Mouse (Mus musculus) embryonic facial prominence, embryonic 13.5 days (tissue): Measurements from ENCODE around the gene Mamstr. TPM values are rescaled to one million over a fixed set of nuclear protein-coding genes. Genes with fewer than 3 reads are reported as not detected.

Experiments used
- ATAC-seq: fragments of 200-750 bp; cut with Nextera tagmentation; 2 replicates; pipeline ENCODE4 v1.8.0; 2017; ENCODE audit warnings: low read depth; ENCODE audit not compliant: insufficient number of reproducible peaks, insufficient read depth, low FRiP score, low TSS enrichment
- H3K27ac ChIP-seq: fragments of 300-500 bp; sonication (generic); 2 replicates; pipeline ENCODE4 v1.5.1; 2015; ENCODE audit warnings: moderate library complexity, mild to moderate bottlenecking, inconsistent platforms
- H3K27me3 ChIP-seq: fragments of 300-500 bp; sonication (generic); 2 replicates; pipeline ENCODE4 v1.6.1; 2015; ENCODE audit warnings: mild to moderate bottlenecking, inconsistent platforms
- H3K36me3 ChIP-seq: fragments of 300-500 bp; sonication (generic); 2 replicates; pipeline ENCODE4 v1.6.1; 2015; ENCODE audit warnings: mild to moderate bottlenecking, inconsistent platforms
- H3K4me1 ChIP-seq: fragments of 300-500 bp; sonication (generic); 2 replicates; pipeline ENCODE4 v1.6.1; 2015; ENCODE audit warnings: inconsistent platforms
- H3K4me2 ChIP-seq: fragments of 300-500 bp; sonication (generic); 2 replicates; pipeline ENCODE4 v1.6.1; 2015; ENCODE audit warnings: moderate library complexity, mild to moderate bottlenecking, inconsistent platforms
- H3K4me3 ChIP-seq: fragments of 300-500 bp; sonication (generic); 2 replicates; pipeline ENCODE4 v1.5.1; 2015; ENCODE audit warnings: mild to moderate bottlenecking, inconsistent platforms
- H3K9ac ChIP-seq: fragments of 300-500 bp; sonication (generic); 2 replicates; pipeline ENCODE4 v1.6.1; 2015; ENCODE audit warnings: mild to moderate bottlenecking, inconsistent platforms
- H3K9me3 ChIP-seq: fragments of 300-500 bp; sonication (generic); 2 replicates; pipeline ENCODE4 v1.6.1; 2016; ENCODE audit warnings: inconsistent platforms
- WGBS: fragments of 180-500 bp; shearing (Covaris S2); methylation state at CpG from one replicate; pipeline ENCODE4 v1.1.7; 2015; ENCODE audit warnings: mixed read lengths; 5-methylcytosine and 5-hydroxymethylcytosine counted together
- polyA plus RNA-seq: library from polyadenylated mRNA; unstranded; fragments of >200 nt; fragmentation: Nextera tagmentation; extraction: Ambion mirVana; gene quantifications from 2 replicates; pipeline ENCODE4 v1.2.1, GENCODE M21; 2015

The Mamstr gene
- polyA plus RNA-seq, 1 experiment from 2014 or later: 5.2 TPM

DNA sequence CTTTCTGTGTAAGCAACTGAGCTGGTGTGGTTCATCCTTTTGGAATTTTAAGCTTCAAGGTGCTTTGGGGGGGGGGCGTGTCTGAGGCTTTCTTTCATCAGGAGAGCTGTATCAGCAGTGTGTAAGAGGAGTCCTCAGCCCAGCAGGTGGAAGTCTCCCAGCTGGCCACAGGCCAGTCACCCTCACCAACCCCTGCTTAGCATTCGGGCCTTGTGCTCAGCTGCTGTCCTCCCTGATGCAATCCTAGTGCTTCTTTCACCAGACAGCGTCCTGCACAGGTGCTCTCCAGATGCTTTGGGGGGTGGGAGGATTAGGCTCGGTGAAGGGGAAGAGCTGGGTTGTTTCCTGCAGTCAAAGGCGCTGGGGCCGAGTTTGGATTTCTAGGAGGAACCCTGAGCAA is 23.5 kb upstream of the Mamstr start:
- peak; percentile 28; the same call in 1 of the 2 replicates for ATAC-seq
- 15% methylated on average over 6 of the region's 6 CpGs for WGBS
- peak overlapping the region; percentile 78 for H3K27ac ChIP-seq

DNA sequence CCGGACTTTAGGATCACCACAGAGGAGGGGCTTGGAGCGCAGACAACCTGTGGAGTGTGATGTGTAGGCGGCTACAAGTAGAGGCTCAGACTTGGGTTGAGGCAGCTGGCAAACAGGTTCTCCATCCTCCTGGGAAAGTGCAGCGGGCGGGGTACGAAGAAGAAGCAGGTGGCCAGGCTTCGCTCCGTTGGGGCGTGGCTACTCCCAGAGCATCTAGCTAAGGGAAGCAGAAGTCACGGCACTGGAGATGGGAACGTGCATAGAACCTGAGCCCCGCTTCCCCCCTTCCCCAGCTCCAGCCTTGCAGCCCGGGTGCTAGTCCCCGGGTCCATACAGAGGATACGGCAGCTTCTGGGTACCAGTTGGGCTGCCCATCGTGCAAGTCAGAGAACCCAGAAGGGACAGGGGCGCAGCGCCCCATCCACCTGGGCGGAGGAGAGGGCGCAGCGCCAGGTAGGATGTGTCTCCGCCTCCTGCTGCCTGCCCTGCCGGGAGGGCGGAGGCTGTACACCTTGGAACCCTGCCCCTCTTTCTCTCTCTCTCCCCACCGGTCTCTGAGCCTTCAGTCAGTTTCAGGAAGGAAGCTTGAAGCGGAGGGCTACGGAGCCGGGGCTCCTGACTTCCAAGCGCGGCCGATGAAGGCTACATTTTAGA is 22.6 kb upstream of the Mamstr start, which contains the start of gene Fut1:
TSS of gene Fut1 (plus strand) at position 248 of the 654 bp plus-strand sequence.
- H3K4me1 ChIP-seq: peaks cover 29% of the 10 kb centered on the region
- peak within 1 kb of the TSS; percentile 78 for H3K27ac ChIP-seq
- no peaks in the 10 kb centered on the region for H3K36me3 ChIP-seq
- no peaks in the 10 kb centered on the region for H3K9me3 ChIP-seq
- H3K27me3 ChIP-seq: peaks cover 45% of the 10 kb centered on the region
- H3K9ac ChIP-seq: peak within 1 kb of the TSS; percentile 49
- H3K4me3 ChIP-seq: peak within 1 kb of the TSS; percentile 32
- peak; percentile 56; the same call in 1 of the 2 replicates for ATAC-seq
- H3K4me2 ChIP-seq: peak within 1 kb of the TSS; percentile 56
- WGBS: 4% methylated on average over 31 of the region's 31 CpGs

More for the DNA sequence above, 23.5 kb upstream of the Mamstr start:
- peaks cover 29% of the 10 kb centered on the region for H3K4me1 ChIP-seq
- no peak overlapping the region for H3K9ac ChIP-seq
- H3K36me3 ChIP-seq: no peaks in the 10 kb centered on the region
- H3K27me3 ChIP-seq: peaks cover 45% of the 10 kb centered on the region
- H3K4me2 ChIP-seq: no peak overlapping the region
- no peaks in the 10 kb centered on the region for H3K9me3 ChIP-seq
- no peak overlapping the region for H3K4me3 ChIP-seq

DNA sequence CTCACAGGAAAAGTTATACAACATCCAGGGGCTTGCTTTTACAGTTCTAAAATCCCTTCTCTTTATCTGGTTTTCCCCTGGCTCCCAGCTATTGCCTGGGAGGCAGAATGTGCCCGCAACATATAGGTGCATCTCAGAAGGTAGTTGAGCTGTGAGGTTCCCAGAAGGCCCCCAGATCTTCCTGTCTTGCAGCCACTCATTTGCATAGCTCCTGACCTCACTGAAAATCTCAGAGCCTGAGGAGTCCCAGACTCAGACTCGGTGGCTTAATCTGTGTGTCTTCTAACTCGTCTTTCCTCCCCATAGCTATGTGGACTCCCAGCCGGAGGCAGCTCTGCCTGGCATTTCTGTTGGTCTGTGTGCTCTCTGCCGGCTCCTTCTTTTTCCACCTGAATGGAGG is 21.5 kb upstream of the Mamstr start:
- H3K27ac ChIP-seq: no peak overlapping the region
- H3K9ac ChIP-seq: no peak overlapping the region
- peaks cover 45% of the 10 kb centered on the region for H3K27me3 ChIP-seq
- H3K9me3 ChIP-seq: no peaks in the 10 kb centered on the region
- H3K36me3 ChIP-seq: no peaks in the 10 kb centered on the region
- no peak for ATAC-seq
- 80% methylated on average over 5 of the region's 5 CpGs for WGBS
- H3K4me1 ChIP-seq: peaks cover 29% of the 10 kb centered on the region
- no peak overlapping the region for H3K4me3 ChIP-seq
- H3K4me2 ChIP-seq: no peak overlapping the region

DNA sequence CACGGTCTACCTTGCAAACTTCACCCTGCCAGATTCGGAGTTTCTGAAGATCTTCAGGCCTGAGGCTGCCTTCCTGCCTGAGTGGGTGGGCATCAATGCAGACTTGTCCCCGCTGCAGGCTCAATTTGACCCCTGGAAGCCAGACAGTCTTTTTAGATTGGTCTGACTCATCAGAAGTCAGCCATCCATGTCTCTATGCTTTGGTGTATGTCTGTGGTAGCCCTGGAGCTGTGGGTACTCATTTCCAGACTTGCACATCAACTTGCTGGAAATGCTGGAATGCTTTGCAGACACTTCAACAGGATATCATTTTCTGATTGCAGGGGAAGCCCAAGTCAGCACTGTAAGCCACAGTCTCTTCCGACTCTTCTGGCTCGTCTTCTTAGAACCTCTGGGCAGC is 20.2 kb upstream of the Mamstr start:
- Histone ChIP-seq H3K4me1 (peaks cover 29% of the 10 kb centered on the region), H3K27ac (no peak overlapping the region), H3K36me3 (no peaks in the 10 kb centered on the region), H3K27me3 (peaks cover 45% of the 10 kb centered on the region), H3K9me3 (no peaks in the 10 kb centered on the region), H3K4me3 (no peak overlapping the region), H3K4me2 (no peak overlapping the region), H3K9ac (no peak overlapping the region)
- 82% methylated on average over 5 of the region's 5 CpGs for WGBS
- ATAC-seq: no peak

DNA sequence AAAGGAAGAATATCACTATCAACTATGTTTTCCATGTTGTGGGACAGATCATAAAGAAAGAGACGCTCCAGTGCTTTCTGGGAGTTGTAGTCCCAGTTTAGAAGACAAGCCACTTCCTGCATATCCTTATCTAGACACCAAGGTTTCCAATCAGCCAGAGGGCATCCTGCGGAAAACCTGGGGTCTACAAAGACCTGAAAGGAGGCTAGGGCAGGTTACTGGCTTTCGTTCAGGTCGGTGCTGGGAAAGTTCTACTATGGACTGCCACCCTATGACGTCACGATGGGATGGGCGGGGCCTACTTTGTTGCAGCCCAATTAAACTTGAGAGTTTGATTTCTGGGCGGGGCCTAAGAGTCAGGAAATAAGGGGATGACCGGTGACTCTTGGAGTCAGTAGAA is 18.3 kb upstream of the Mamstr start, which contains the start of gene Izumo1:
TSS of gene Izumo1 (plus strand) at position 369 of the 400 bp plus-strand sequence.
- 29% methylated on average over 9 of the region's 9 CpGs for WGBS
- H3K4me3 ChIP-seq: no peak within 1 kb of the TSS

DNA sequence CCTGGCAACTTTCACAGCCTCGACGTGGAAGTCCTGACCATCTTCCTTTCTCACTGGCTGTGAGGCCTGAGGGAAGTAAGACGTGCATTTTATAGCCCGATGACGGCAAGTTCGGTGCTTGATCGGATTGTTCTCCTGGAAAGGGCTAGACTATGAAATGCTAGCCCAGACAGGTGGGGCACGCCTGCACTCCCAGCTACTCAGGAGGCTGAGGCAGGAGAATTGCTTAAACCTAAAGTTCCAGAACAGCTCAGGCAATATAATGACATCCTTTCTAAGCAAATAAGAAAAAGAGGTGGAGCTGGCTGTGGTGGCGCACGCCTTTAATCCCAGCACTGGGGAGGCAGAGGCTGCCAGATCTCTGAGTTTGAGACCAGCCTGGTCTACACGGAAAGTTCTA is 16.3 kb upstream of the Mamstr start:
- H3K9ac ChIP-seq: no peak overlapping the region
- peaks cover 34% of the 10 kb centered on the region for H3K27me3 ChIP-seq
- no peaks in the 10 kb centered on the region for H3K36me3 ChIP-seq
- H3K27ac ChIP-seq: no peak overlapping the region
- H3K9me3 ChIP-seq: no peaks in the 10 kb centered on the region
- no peak overlapping the region for H3K4me3 ChIP-seq
- peaks cover 5% of the 10 kb centered on the region for H3K4me1 ChIP-seq
- ATAC-seq: no peak
- 93% methylated on average over 11 of the region's 11 CpGs for WGBS
- no peak overlapping the region for H3K4me2 ChIP-seq

More for the DNA sequence above, 18.3 kb upstream of the Mamstr start, which contains the start of gene Izumo1:
- Histone ChIP-seq H3K9ac (no peak within 1 kb of the TSS), H3K4me2 (no peak within 1 kb of the TSS), H3K9me3 (no peaks in the 10 kb centered on the region), H3K4me1 (peaks cover 12% of the 10 kb centered on the region), H3K36me3 (no peaks in the 10 kb centered on the region), H3K27me3 (peaks cover 36% of the 10 kb centered on the region), H3K27ac (no peak within 1 kb of the TSS)
- ATAC-seq: no peak

DNA sequence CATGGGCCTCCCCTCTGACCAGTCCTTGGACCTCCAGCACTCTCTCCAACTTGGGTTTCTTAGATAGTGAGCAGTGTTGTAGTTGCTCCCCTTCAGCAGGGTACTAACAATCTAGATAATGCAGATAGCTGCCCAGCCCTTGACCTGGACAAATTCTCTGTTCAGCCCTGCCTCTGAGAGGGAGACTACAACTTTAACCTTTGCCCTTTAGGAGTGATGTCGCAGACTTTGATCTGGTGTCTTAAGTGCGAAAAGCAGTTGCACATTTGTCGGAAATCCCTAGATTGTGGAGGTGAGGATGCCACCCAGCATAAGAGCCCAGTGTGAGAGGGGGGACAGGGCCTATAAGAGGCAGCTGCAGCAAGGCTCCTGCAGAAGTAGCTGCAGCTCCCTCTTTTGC is 15.1 kb upstream of the Mamstr start:
- H3K4me1 ChIP-seq: peaks cover 9% of the 10 kb centered on the region
- H3K36me3 ChIP-seq: no peaks in the 10 kb centered on the region
- H3K4me2 ChIP-seq: no peak overlapping the region
- no peak overlapping the region for H3K27ac ChIP-seq
- WGBS: 82% methylated on average over 3 of the region's 3 CpGs
- no peaks in the 10 kb centered on the region for H3K9me3 ChIP-seq
- no peak for ATAC-seq
- H3K9ac ChIP-seq: no peak overlapping the region
- H3K27me3 ChIP-seq: peaks cover 29% of the 10 kb centered on the region
- no peak overlapping the region for H3K4me3 ChIP-seq

DNA sequence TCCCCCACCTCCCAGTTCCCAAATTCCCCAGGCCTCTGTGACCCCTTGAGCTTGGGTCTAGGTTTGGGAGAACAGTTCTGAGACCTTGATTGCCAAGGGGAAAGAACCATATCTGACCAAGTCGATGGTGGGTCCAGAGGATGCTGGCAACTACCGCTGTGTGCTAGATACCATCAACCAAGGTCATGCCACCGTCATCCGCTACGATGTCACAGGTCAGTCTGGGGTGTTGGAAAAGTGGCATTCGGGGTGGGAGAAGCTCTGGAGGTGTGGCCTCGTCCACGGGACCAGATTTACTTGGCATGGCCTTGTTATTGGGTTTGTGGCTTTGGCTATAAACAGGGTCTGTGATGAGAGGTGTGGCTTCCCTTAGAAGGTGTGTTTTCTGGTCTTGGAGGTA is 14.3 kb upstream of the Mamstr start:
- H3K9ac ChIP-seq: no peak overlapping the region
- no peak overlapping the region for H3K27ac ChIP-seq
- H3K4me1 ChIP-seq: peaks cover 9% of the 10 kb centered on the region
- no peaks in the 10 kb centered on the region for H3K36me3 ChIP-seq
- WGBS: 86% methylated on average over 8 of the region's 8 CpGs
- no peaks in the 10 kb centered on the region for H3K9me3 ChIP-seq
- peaks cover 30% of the 10 kb centered on the region for H3K27me3 ChIP-seq
- no peak overlapping the region for H3K4me3 ChIP-seq
- H3K4me2 ChIP-seq: no peak overlapping the region
- ATAC-seq: no peak

DNA sequence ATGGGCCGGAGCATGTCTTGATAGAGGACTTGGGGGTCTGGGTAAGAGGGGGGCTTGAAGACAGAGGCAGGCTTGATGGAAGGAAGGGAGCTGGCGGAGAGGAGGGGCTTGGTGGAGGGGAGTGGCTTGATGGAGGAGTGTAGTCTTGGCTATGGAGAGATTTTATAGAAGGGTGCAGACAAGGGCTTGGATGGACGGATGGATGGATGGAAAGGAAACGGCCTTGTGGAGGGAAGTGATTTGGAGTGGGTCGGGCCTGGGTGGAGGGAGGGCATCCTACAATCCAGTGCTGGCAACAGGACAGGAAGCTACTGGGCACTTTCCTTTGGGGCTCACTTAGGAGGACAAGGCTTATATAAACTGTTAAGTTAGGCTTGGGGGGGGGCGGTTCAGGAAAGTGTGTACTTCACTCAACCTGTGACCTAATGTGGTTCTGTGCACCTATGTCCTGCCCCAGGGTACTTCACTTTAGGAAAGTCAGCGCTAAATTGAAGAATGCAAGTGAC is 13.2 kb upstream of the Mamstr start:
- Histone ChIP-seq H3K27ac (no peak overlapping the region), H3K4me3 (no peak overlapping the region), H3K4me1 (peaks cover 9% of the 10 kb centered on the region), H3K9ac (no peak overlapping the region), H3K9me3 (no peaks in the 10 kb centered on the region), H3K4me2 (no peak overlapping the region), H3K36me3 (no peaks in the 10 kb centered on the region), H3K27me3 (peaks cover 39% of the 10 kb centered on the region)
- no peak for ATAC-seq
- 86% methylated on average over 7 of the region's 7 CpGs for WGBS

DNA sequence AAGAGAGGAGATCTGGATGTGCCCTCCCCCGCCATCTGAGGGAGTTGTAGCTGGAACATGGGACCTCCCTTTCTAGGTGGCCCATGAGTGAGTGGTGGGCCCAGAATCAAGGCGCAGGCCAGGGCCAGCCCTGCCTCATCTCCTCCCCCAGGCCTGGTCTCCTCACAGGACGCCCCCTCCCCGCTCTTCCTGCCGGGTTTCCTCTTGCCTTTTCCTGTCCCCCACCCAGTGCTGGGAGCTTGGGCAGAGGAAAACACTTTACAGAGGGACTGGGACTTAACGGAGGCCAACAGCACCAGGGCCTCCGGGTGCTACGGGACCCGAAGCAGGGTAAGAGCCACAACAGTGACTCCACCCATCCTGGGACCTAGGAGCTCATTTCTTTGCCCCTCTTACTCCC is 12.5 kb upstream of the Mamstr start, which contains the start of gene Rasip1:
TSS of gene Rasip1 (plus strand) at position 228 of the 400 bp plus-strand sequence.
- Histone ChIP-seq H3K4me3 (peak within 1 kb of the TSS; percentile 59), H3K9ac (peak within 1 kb of the TSS; percentile 81), H3K27me3 (peaks cover 46% of the 10 kb centered on the region), H3K4me2 (peak within 1 kb of the TSS; percentile 96), H3K36me3 (no peaks in the 10 kb centered on the region), H3K9me3 (no peaks in the 10 kb centered on the region), H3K27ac (peak within 1 kb of the TSS; percentile 29; the same call in 1 of the 2 replicates), H3K4me1 (peaks cover 10% of the 10 kb centered on the region)
- WGBS: 76% methylated on average over 9 of the region's 9 CpGs
- no peak for ATAC-seq

DNA sequence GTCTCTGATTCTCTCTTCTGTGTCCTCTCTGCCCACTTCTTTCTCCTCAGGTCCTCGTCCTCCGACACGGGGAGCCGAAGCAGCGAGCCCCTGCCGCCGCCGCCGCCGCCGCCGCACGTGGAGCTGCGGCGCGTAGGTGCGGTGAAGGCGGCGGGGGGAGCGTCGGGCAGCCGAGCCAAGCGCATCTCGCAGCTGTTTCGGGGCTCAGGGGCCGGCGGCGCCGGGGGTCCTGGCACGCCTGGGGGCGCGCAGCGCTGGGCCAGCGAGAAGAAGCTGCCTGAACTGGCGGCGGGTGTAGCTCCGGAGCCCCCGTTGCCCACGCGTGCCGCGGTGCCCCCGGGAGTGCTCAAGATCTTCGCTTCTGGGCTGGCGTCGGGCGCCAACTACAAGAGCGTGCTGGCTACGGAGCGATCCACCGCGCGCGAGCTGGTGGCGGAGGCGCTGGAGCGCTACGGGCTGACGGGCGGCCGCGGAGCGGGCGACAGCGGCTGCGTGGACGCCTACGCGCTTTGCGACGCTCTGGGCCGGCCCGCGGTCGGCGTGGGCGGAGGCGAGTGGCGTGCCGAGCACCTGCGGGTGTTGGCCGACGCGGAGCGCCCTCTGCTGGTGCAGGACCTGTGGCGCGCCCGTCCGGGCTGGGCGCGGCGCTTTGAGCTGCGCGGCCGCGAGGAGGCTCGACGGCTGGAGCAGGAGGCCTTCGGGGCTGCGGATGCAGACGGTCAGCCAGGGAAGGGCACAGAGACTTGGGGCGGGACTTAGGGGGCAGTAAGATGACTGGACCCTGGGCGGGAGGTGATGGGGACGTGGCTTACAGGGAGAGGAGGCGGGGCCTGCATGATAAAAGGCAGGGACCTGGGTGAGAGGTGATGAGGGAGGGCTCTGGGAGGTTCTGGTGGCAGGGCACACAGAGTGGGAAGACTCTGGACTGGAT is 11.1 kb upstream of the Mamstr start:
- Histone ChIP-seq H3K4me1 (peaks cover 16% of the 10 kb centered on the region), H3K9me3 (no peaks in the 10 kb centered on the region), H3K4me2 (peak overlapping the region; percentile 96), H3K27ac (peak overlapping the region; percentile 29; the same call in 1 of the 2 replicates), H3K4me3 (peak overlapping the region; percentile 59), H3K27me3 (peaks cover 59% of the 10 kb centered on the region), H3K36me3 (no peaks in the 10 kb centered on the region), H3K9ac (peak overlapping the region; percentile 81)
- ATAC-seq: peak; percentile 60
- 1% methylated on average over 105 of the region's 105 CpGs for WGBS
